Mouse (Mus musculus) heart, embryonic 15.5 days (tissue): ENCODE results near the gene Ddx11. TPM values are rescaled to one million over a fixed set of nuclear protein-coding genes. Genes with fewer than 3 reads are reported as not detected.

Experiments used
- ATAC-seq: fragments of 200-750 bp; cut with Nextera tagmentation; replicated peaks from 2 replicates; pipeline ENCODE4 v1.8.0; 2017; ENCODE audit warnings: low read depth, moderate TSS enrichment; ENCODE audit not compliant: insufficient number of reproducible peaks, insufficient read depth, low FRiP score
- H3K27ac ChIP-seq: fragments of 300-500 bp; sonication (generic); 2 replicates; pipeline ENCODE4 v1.5.1; 2015; ENCODE audit warnings: mild to moderate bottlenecking, inconsistent platforms
- H3K27me3 ChIP-seq: fragments of 300-500 bp; sonication (generic); 2 replicates; pipeline ENCODE4 v1.6.1; 2015; ENCODE audit warnings: inconsistent platforms
- H3K36me3 ChIP-seq: fragments of 300-500 bp; sonication (generic); 2 replicates; pipeline ENCODE4 v1.6.1; 2015; ENCODE audit warnings: mild to moderate bottlenecking, inconsistent platforms
- H3K4me1 ChIP-seq: fragments of 300-500 bp; sonication (generic); replicated peaks from 2 replicates; pipeline ENCODE4 v1.6.1; 2015; ENCODE audit warnings: inconsistent platforms
- H3K4me2 ChIP-seq: fragments of 300-500 bp; sonication (generic); 2 replicates; pipeline ENCODE4 v1.6.1; 2015; ENCODE audit warnings: inconsistent platforms, mild to moderate bottlenecking, moderate library complexity
- H3K4me3 ChIP-seq: fragments of 300-500 bp; sonication (generic); 2 replicates; pipeline ENCODE4 v1.5.1; 2015; ENCODE audit warnings: mild to moderate bottlenecking, inconsistent platforms
- H3K9ac ChIP-seq: fragments of 300-500 bp; sonication (generic); 2 replicates; pipeline ENCODE4 v1.6.1; 2015; ENCODE audit warnings: mild to moderate bottlenecking, inconsistent platforms
- H3K9me3 ChIP-seq: fragments of 300-500 bp; sonication (generic); replicated peaks from 2 replicates; pipeline ENCODE4 v1.6.1; 2016; ENCODE audit warnings: inconsistent platforms
- WGBS: fragments of 180-500 bp; shearing (Covaris S2); methylation state at CpG from one replicate; pipeline ENCODE4 v1.1.7; 2015; ENCODE audit warnings: mixed read lengths; 5-methylcytosine and 5-hydroxymethylcytosine counted together
- polyA plus RNA-seq: library from polyadenylated mRNA; unstranded; fragments of >200 nt; fragmentation: Nextera tagmentation; extraction: Ambion mirVana; gene quantifications from 2 replicates; pipeline ENCODE4 v1.2.1, GENCODE M21; 2015

Gene Ddx11
- 9.5 and 12.4 TPM in 2 replicates for polyA plus RNA-seq

DNA sequence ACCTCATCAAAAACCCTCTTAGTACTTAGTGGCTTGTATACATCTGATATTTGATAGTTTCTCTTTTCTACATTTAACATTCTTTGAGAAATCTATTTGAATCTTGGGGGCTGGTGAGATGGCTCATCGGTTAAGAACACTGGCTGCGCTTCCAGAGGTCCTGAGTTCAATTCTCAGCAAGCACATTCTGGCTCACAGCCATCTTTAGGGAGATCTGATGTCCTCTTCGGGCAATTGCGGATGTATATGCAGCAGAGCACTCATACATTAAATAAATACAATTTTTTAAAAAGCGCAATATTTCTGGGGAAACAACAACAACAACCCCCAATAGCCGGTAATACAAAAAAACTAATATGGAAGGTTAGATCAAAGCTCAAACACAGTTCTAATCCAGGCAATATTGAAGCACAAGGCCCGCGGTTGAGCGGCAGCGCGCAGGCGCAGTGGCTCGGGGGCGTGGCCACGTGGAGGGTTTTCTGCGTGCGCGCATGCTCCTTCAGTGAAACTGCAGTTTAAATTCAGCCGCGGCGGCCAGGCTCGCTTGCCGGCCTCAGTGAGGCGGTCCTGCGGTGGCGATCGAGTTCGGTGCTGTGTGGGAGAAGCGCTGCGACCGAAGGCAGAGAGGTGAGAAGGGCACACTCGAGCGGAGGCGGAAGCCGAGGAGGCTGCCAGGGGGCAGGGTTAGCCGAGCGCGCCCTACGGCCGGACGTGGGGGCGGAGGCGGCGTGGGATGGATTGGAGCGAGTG lies at the start of gene Ddx11:
TSS of gene Ddx11 (plus strand) at position 455 of the 750 bp plus-strand sequence.
- Histone ChIP-seq H3K27ac (peak within 1 kb of the TSS; percentile 92), H3K27me3 (no peaks in the 10 kb centered on the region), H3K4me2 (peak within 1 kb of the TSS; percentile 81), H3K36me3 (peaks cover 30% of the 10 kb centered on the region), H3K4me1 (peaks cover 17% of the 10 kb centered on the region), H3K9ac (peak within 1 kb of the TSS; percentile 81), H3K4me3 (peak within 1 kb of the TSS; percentile 83), H3K9me3 (no peaks in the 10 kb centered on the region)
- peak; percentile 78 for ATAC-seq
- 5% methylated on average over 45 of the region's 45 CpGs for WGBS

DNA sequence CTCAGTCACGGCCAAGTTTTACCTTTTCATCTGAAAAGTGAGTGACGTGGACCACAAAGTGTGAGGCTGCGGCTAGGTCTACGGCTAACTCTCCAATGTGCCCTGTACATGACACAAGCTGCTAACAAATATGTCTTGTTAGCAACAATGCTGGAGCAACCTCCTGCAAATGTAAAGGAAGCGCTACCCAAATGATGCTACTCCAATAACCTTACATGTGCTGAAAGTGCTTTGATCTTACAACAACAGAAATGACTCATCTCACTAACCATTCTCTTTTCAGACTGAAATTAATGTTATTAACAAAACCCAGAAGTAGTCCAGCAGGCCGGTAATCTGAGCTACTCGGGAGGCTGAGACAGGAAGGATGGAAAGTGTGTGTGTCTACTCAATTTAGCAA lies 49.3 kb upstream of the Ddx11 start:
- no peak for ATAC-seq
- H3K4me2 ChIP-seq, result no peak overlapping the region
- no peaks in the 10 kb centered on the region for H3K27me3 ChIP-seq
- 85% methylated on average over 7 of the region's 7 CpGs for WGBS
- no peak overlapping the region for H3K4me3 ChIP-seq
- no peaks in the 10 kb centered on the region for H3K36me3 ChIP-seq
- H3K9ac ChIP-seq, result no peak overlapping the region
- H3K27ac ChIP-seq, result no peak overlapping the region
- H3K9me3 ChIP-seq, result no peaks in the 10 kb centered on the region
- peaks cover 17% of the 10 kb centered on the region for H3K4me1 ChIP-seq

DNA sequence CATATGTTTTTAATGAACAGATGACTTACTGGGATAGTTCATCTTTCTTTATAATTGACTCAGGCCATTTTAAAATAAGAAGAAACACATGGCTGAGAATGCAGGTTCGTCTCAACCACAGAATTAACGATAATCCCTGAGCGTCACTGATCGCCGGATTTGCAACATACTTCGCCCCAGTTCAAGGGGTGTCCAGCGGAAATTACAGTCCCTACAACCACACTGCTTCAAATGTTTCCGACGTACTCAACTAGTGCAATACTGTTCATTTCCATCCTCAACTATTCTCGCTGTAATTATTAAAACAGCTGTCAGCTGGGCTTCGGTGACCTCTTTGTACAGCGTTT lies 47.5 kb upstream of the Ddx11 start:
- Histone ChIP-seq H3K9ac (peak overlapping the region; percentile 82), H3K27me3 (no peaks in the 10 kb centered on the region), H3K4me1 (peaks cover 17% of the 10 kb centered on the region), H3K36me3 (peaks cover 16% of the 10 kb centered on the region), H3K27ac (peak overlapping the region; percentile 95), H3K4me2 (peak overlapping the region; percentile 92), H3K4me3 (peak overlapping the region; percentile 99), H3K9me3 (no peaks in the 10 kb centered on the region)
- no peak for ATAC-seq
- 8% methylated on average over 12 of the region's 12 CpGs for WGBS

DNA sequence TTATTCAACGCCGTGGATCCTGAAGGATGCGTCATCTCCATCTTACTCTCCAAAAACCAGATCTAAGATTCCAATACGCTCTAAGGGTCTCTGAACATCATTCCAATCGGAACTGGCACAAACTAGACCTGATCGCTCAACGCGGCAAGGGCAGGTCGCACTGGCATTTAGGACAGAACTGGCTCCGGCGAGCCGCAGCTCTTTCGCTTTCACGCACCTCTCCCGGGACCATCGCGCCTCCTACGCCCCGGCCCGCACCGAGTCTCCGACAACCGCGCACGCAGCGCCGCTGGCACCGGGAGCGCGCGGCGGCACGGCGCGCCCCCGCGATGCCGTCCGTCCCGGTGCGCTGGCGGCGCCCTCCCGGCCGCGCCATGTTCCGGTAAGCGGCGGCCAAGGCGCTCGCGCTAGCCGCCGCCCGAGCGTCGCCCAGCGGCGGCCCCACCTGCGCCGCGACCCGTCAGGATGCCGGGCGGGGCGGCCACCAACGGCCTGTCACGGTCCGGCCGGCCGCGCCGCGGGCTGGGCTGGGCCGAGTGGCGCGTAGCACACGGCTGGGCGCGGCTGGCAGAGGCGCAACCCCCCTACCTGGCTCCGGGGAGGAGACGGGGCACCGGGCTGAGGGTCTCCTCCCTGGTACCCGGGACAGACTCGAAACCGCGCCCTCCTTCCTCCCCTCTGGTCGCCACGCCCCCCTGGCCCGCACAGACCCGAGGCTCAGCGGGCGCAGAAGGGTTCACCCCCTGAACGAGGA lies 47.0 kb upstream of the Ddx11 start:
- no peaks in the 10 kb centered on the region for H3K27me3 ChIP-seq
- peaks cover 17% of the 10 kb centered on the region for H3K4me1 ChIP-seq
- WGBS, result under 1% methylated on average over 90 of the region's 95 CpGs
- H3K9me3 ChIP-seq, result no peaks in the 10 kb centered on the region
- H3K4me3 ChIP-seq, result peak overlapping the region; percentile 99
- peaks cover 21% of the 10 kb centered on the region for H3K36me3 ChIP-seq
- peak overlapping the region; percentile 92 for H3K4me2 ChIP-seq
- peak overlapping the region; percentile 95 for H3K27ac ChIP-seq
- peak; percentile 82 for ATAC-seq
- peak overlapping the region; percentile 82 for H3K9ac ChIP-seq

DNA sequence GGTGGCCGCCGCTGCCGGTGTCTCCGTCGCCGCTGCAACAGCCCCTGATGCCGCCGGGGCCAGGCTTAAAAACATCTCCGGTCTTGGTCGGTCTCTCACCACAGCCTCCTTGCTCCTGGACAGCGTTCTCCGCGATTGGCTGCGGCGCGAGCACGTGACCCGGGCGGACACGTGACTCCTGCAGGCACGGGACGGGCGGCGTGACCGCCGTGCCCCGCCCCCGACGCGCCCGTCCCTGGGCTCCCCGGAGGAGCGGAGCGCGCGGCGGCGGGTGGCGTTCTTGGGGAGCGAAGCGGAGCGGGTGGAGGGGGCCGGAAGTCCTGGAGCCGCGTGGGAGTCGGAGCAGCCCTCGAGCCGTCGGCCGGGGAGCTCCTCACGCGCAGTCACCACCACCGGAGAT lies 46.4 kb upstream of the Ddx11 start, which contains the start of gene Ankrd12:
TSS of gene Ankrd12 (minus strand) at position 156 of the 400 bp plus-strand sequence.
- Histone ChIP-seq H3K4me3 (peak within 1 kb of the TSS; percentile 99), H3K4me2 (peak within 1 kb of the TSS; percentile 92), H3K36me3 (peaks cover 23% of the 10 kb centered on the region), H3K9ac (peak within 1 kb of the TSS; percentile 82), H3K4me1 (peaks cover 17% of the 10 kb centered on the region), H3K27me3 (no peaks in the 10 kb centered on the region), H3K9me3 (no peaks in the 10 kb centered on the region), H3K27ac (peak within 1 kb of the TSS; percentile 95)
- peak; percentile 98 for ATAC-seq
- WGBS, result under 1% methylated on average over 52 of the region's 53 CpGs

DNA sequence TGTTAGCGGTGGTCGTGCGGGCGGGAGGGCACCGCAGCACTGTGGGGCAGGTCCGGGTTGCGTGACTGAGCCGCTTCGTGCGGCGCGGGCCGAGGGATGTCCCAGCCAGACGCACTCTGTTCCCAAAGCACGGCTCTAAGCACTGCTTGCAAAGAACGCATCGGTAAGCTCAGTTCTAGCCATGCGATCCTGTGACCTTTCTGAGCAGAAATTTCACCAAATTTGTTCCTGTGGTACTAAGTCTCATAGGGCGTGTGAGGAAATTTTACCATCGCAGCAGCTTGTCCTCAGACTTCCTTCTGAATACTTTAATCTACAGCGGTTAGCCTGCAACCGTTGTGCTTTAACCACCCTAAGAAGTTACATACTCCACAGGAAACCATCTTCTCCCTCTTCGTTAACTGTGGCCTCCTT lies 45.9 kb upstream of the Ddx11 start:
- ATAC-seq, result peak; percentile 45
- no peaks in the 10 kb centered on the region for H3K9me3 ChIP-seq
- H3K4me3 ChIP-seq, result peak overlapping the region; percentile 99
- peak overlapping the region; percentile 92 for H3K4me2 ChIP-seq
- H3K27ac ChIP-seq, result peak overlapping the region; percentile 95
- H3K36me3 ChIP-seq, result peaks cover 23% of the 10 kb centered on the region
- 1% methylated on average over 23 of the region's 23 CpGs for WGBS
- peaks cover 17% of the 10 kb centered on the region for H3K4me1 ChIP-seq
- no peaks in the 10 kb centered on the region for H3K27me3 ChIP-seq
- peak overlapping the region; percentile 65 for H3K9ac ChIP-seq

DNA sequence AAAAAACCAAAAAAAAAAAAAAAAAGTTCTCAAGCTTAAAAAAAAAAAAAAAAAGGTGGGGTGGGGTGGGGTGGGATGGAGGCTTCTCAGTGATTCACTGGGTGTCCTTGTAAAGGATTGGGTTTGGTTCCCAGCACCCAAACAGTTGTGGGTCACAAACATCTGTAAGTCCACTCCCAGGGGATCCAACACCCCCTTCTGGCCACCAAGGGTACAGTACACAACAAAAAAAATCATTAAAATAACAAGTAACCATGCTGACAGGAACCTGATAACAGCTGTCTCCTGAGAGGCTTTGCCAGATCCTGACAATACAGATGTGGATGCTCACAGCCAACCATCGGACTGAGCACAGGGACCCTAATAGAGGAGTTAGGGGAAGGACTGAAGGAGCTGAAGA lies 38.8 kb upstream of the Ddx11 start:
- ATAC-seq, result no peak
- 32% methylated on average over 1 of the region's 1 CpGs for WGBS

DNA sequence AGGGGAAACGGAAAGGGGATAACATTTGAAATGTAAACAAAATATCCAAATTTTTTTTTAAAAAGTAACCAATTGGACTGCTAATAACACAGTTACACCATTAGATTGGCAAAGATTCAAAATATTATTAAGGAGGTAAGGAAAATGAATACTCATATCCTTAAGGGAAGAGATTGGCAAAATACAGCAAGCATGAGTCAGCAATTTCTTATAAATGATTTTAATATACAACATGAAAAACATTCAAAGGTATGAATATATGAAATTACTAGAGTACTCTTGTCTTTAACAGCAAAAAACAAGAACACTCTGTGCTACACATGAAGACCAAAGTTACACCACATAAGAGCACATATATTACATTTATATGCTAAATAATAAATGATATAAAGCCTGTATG lies 38.3 kb upstream of the Ddx11 start:
- Histone ChIP-seq H3K9me3 (no peaks in the 10 kb centered on the region), H3K36me3 (peaks cover 52% of the 10 kb centered on the region), H3K4me1 (no peaks in the 10 kb centered on the region), H3K4me2 (no peak overlapping the region), H3K4me3 (no peak overlapping the region), H3K27me3 (no peaks in the 10 kb centered on the region), H3K9ac (no peak overlapping the region), H3K27ac (no peak overlapping the region)
- WGBS, result 88% methylated on average over 1 of the region's 1 CpGs
- ATAC-seq, result no peak

More for the DNA sequence above, 38.8 kb upstream of the Ddx11 start:
- Histone ChIP-seq H3K27me3 (no peaks in the 10 kb centered on the region), H3K9ac (no peak overlapping the region), H3K36me3 (peaks cover 54% of the 10 kb centered on the region), H3K27ac (no peak overlapping the region), H3K9me3 (no peaks in the 10 kb centered on the region), H3K4me1 (no peaks in the 10 kb centered on the region), H3K4me2 (no peak overlapping the region), H3K4me3 (no peak overlapping the region)

DNA sequence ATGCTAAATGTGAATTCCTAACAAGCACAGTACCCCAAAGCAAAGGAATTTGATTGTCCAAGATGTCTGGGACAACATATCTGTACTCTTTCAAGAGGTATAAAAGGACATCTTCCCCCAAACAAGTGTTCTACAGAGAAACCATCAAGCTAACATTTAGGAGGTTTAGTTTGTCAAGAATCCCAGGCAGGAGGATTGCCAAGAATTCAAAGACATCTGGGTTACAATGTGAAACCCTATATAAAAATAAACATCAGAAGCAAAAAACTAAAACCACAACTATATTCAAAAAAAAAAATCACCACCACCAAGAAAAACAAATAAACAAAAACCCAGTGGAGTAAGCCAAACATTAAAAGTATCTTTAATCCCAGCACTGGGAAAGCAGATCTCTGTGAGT lies 33.1 kb upstream of the Ddx11 start:
- no peaks in the 10 kb centered on the region for H3K27me3 ChIP-seq
- no peak overlapping the region for H3K9ac ChIP-seq
- no peak overlapping the region for H3K4me3 ChIP-seq
- no peaks in the 10 kb centered on the region for H3K9me3 ChIP-seq
- ATAC-seq, result no peak
- H3K36me3 ChIP-seq, result peaks cover 42% of the 10 kb centered on the region
- no peak overlapping the region for H3K4me2 ChIP-seq
- H3K27ac ChIP-seq, result no peak overlapping the region
- H3K4me1 ChIP-seq, result no peaks in the 10 kb centered on the region

DNA sequence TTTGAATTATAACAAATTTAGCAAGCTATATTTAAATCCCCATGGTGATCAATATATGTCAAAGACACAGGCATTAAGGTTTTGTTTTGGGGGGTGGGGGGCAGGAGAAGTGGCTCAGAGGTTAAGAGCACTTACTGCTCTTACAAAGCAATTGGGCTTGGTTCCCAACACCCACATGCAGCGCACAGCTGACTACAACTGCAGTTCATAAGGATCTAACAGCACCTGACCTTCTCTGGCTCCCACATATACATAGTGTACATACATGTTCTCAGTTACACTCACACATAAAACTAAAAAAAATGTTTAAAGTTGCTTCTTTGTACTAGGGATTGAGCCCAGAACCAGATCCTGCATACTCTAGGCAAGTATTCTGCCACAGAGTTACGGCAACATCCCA lies 31.9 kb upstream of the Ddx11 start:
- ATAC-seq, result no peak
- Histone ChIP-seq H3K27me3 (no peaks in the 10 kb centered on the region), H3K4me3 (no peak overlapping the region), H3K4me1 (no peaks in the 10 kb centered on the region), H3K9me3 (no peaks in the 10 kb centered on the region), H3K4me2 (no peak overlapping the region), H3K27ac (no peak overlapping the region), H3K36me3 (peaks cover 31% of the 10 kb centered on the region), H3K9ac (no peak overlapping the region)
- WGBS, result 89% methylated on average over 2 of the region's 2 CpGs

DNA sequence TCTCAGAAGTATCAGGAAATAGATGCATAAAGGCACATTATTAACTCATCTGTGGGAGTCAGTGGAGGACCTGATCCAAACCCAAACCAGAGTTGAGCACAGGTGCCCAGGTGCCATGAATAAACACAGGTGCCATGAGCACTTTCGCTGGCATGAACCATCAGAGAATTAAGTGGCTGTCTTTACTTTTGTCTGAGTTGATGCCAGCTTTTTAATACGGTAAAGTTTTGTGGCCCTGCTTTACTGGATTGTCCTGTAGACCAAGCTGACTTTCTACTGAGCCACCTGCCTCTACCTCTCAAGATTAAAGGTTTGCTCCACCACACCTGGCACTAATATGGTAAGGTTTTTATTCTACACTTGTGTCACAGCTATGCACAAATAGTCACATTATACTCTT lies 31.3 kb upstream of the Ddx11 start:
- Histone ChIP-seq H3K27me3 (no peaks in the 10 kb centered on the region), H3K4me3 (no peak overlapping the region), H3K36me3 (peaks cover 25% of the 10 kb centered on the region), H3K9ac (no peak overlapping the region), H3K4me1 (no peaks in the 10 kb centered on the region), H3K4me2 (no peak overlapping the region), H3K27ac (no peak overlapping the region), H3K9me3 (no peaks in the 10 kb centered on the region)
- WGBS, result 91% methylated on average over 2 of the region's 2 CpGs
- ATAC-seq, result no peak
